Mouse (Mus musculus): ENCODE measurements around the gene Filip1l. TPM values are rescaled to one million over a fixed set of nuclear protein-coding genes. Genes with fewer than 3 reads are reported as not detected.

Filip1l gene
- polyA plus RNA-seq, 1 experiment, result 138 TPM

DNA sequence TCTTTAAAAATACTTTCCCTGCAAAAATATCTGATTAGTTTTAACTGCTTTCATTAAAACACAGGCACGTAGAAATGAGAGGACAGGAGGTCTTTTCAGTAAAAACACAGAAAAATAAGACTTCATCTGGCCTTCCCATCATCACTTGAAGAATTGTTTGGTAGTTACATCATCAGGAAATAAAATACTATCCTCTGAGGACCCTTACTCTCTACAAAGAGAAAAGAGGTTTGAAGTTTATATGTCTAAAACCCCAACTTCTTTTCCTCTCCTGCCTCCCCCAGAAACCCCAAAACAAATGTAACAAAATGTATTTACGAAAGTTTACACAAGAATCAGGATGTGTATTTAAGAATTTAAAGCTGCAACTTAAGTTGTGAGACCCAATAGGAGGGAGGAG lies 195.7 kb downstream of the Filip1l start:
- H3K27ac ChIP-seq (ENCODE audit: insufficient read depth, low read length), result peak overlapping the region; percentile 67
- H3K4me3 ChIP-seq (ENCODE audit: insufficient read depth, low read length), result peak overlapping the region; percentile 42
- TF ChIP-seq POLR2A (IDR thresholded peaks at IDR 0.05; ENCODE audit: low read depth, low read length), result no peak
- TF ChIP-seq CTCF (IDR thresholded peaks at IDR 0.05; ENCODE audit: borderline replicate concordance, insufficient read depth, low read length), result no peak
- peaks cover 13% of the 10 kb centered on the region for H3K4me1 ChIP-seq (ENCODE audit: control insufficient read depth, insufficient read depth, low read length)

DNA sequence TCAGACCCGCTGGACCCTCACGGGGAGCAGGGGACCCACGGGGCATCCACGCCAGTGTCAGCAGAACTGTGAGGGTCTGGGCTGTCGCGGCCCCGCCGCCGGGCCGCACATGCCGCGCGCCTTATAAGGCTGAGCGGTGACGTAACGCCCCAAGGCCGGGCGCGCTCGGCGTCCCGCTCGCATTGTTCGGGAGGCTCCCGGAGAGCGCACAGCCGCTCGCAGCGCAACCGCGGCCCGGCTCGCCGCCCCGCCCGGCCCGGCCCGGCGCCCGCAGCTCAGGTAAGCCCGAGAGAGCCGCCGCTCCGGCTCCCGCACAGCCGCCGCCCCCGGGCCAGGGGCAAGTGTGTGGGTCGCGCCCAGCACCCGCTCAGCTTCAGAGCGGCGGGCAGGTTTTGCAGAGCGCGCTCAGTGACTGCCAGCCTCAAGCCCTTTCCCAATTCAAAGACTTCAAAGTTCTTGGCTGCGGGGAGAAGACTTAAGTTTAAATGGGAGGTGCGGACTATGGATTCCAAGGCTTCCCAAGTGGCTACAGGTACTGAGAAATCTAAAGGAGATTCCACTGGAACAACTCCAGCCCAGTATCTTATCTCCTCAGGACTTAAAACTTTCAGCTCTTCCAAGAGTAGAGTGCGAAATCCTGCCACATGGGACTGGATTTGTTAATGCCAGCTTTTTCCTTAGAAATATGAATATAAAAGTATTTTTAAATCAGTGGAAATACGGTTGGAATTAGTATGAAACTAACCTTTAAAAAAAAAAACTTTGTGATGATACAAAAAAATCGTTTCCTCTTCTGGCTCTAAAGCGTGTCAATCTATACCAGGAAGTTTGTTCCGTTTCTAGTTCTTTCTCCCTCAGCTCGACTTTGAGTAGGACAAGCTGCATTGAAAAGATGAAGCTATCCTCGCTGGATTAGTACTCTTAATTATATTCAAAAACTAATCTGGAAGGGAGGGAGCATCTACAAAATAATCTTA lies 196.5 kb downstream of the Filip1l start:
- H3K27ac ChIP-seq (ENCODE audit: insufficient read depth, low read length), result peak overlapping the region; percentile 93
- peak overlapping the region; percentile 99 for H3K4me3 ChIP-seq (ENCODE audit: insufficient read depth, low read length)
- peak; percentile 82 for TF ChIP-seq POLR2A (IDR thresholded peaks at IDR 0.05; ENCODE audit: low read depth, low read length)
- TF ChIP-seq CTCF (IDR thresholded peaks at IDR 0.05; ENCODE audit: borderline replicate concordance, insufficient read depth, low read length), result no peak
- peaks cover 19% of the 10 kb centered on the region for H3K4me1 ChIP-seq (ENCODE audit: control insufficient read depth, insufficient read depth, low read length)

DNA sequence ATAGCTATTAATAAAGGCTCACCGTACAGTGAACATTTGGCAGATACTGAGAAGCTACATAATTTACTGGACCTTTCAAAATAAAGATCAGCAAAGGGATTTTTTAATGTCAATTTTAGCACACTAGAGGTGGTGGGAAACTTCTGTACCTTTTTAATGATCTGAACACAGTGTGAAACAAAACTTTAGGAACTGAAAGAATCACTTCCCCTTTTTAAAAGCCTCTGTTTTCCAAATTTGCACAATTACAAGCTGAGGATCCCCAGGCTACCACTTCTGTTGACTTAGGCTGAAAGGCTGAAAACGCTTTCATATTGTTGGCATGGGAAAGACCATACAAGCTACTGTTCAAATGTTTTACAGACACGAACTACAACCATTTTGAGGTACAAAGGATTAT lies 197.2 kb downstream of the Filip1l start:
- Histone ChIP-seq H3K4me3 (ENCODE audit: insufficient read depth, low read length) (peak overlapping the region; percentile 95), H3K27ac (ENCODE audit: insufficient read depth, low read length) (peak overlapping the region; percentile 84; the same call in 1 of the 2 replicates), H3K4me1 (ENCODE audit: control insufficient read depth, insufficient read depth, low read length) (peaks cover 24% of the 10 kb centered on the region)
- TF ChIP-seq POLR2A (IDR thresholded peaks at IDR 0.05; ENCODE audit: low read depth, low read length) (0 out of 2 replicates have a peak, but pooled peaks have one; percentile 28), CTCF (IDR thresholded peaks at IDR 0.05; ENCODE audit: borderline replicate concordance, insufficient read depth, low read length) (no peak)

DNA sequence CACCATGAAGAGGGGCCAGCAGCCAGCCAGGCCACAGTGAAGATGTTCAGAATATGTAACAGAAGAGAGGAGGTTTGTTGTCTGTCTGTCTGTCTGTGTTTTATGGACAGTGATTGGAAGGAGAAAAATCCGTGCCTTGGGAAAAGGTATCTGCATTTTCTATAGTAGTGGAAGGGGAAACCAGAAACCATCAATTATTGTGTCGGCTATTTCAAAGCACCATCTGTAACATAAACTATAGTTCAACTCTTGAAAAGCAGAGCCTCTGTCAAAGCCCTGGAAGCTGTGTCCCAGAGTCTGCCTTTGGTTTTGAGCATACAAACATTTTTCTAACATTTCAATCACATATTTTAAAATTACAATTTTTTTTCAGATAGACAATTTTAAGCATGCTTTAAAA lies 197.9 kb downstream of the Filip1l start:
- TF ChIP-seq CTCF (IDR thresholded peaks at IDR 0.05; ENCODE audit: borderline replicate concordance, insufficient read depth, low read length) (no peak), POLR2A (IDR thresholded peaks at IDR 0.05; ENCODE audit: low read depth, low read length) (peak; percentile 42; the same call in 1 of the 2 replicates)
- H3K4me3 ChIP-seq (ENCODE audit: insufficient read depth, low read length), result peak overlapping the region; percentile 99
- H3K4me1 ChIP-seq (ENCODE audit: control insufficient read depth, insufficient read depth, low read length), result peaks cover 24% of the 10 kb centered on the region
- peak overlapping the region; percentile 94 for H3K27ac ChIP-seq (ENCODE audit: insufficient read depth, low read length)

DNA sequence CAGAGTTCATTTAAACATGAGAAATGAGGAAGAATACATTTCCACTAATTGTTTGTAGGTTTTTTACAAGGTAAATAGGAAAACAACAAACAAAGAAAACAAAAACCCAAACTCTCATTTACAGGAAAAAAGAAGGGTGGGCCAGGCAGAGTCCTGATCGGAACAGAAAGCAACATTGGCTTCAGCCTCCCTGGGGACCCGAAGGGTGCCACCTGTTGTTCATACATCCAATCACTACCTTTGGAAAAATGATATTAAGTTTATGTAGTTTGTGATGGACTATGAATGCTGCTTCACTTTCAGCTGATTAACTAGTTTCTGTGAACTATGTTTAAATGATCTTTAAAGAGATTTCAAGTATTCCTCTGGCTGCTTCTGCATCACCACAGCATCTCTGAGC lies 198.7 kb downstream of the Filip1l start:
- Histone ChIP-seq H3K27ac (ENCODE audit: insufficient read depth, low read length) (peak overlapping the region; percentile 94; the same call in 1 of the 2 replicates), H3K4me1 (ENCODE audit: control insufficient read depth, insufficient read depth, low read length) (peaks cover 29% of the 10 kb centered on the region), H3K4me3 (ENCODE audit: insufficient read depth, low read length) (peak overlapping the region; percentile 25)
- TF ChIP-seq POLR2A (IDR thresholded peaks at IDR 0.05; ENCODE audit: low read depth, low read length) (peak; percentile 25; the same call in 1 of the 2 replicates), CTCF (IDR thresholded peaks at IDR 0.05; ENCODE audit: borderline replicate concordance, insufficient read depth, low read length) (no peak)

DNA sequence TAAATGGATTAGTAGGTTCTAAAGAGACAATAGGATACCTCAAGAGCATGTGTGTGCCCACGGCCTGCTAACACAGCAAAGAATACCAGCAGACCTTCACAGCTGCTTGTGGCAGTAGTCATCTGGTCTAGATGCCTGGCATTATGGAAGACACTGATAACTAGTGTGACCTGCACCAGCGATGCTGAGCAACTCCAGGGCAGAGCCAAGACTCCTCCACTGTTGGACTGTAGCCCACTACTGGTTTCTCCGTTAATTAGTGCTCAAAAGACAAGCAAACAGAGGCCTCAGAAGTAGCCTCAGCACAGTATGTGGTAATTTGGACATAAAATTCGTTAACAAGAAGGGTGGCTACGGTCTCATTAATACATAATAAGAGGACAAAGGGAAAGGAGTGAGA lies 199.8 kb downstream of the Filip1l start:
- TF ChIP-seq POLR2A (IDR thresholded peaks at IDR 0.05; ENCODE audit: low read depth, low read length), result peak; percentile 15; the same call in 1 of the 2 replicates
- no peak for TF ChIP-seq CTCF (IDR thresholded peaks at IDR 0.05; ENCODE audit: borderline replicate concordance, insufficient read depth, low read length)
- H3K27ac ChIP-seq (ENCODE audit: insufficient read depth, low read length), result peak overlapping the region; percentile 67
- H3K4me3 ChIP-seq (ENCODE audit: insufficient read depth, low read length), result no peak overlapping the region; the same call in 1 of the 2 replicates
- H3K4me1 ChIP-seq (ENCODE audit: control insufficient read depth, insufficient read depth, low read length), result peaks cover 35% of the 10 kb centered on the region

DNA sequence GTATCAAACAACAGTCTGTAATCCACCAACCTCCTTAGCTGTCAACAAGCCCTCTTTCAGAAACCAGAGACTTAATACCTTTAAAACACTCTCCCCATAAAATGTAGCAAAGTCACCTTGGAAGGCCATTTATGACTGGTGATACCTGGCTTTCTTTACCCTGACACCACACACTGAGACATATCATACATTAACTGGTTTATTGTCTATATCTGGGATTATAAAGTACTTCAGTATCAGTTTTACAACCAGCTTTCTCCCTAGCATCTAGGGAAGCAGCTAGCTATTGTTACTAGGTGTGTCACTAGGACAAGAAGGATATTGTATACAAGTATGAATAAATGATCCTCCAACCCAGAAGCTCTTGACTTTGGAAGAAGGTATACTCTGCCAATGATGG lies 200.3 kb downstream of the Filip1l start:
- no peak for TF ChIP-seq CTCF (IDR thresholded peaks at IDR 0.05; ENCODE audit: borderline replicate concordance, insufficient read depth, low read length)
- H3K4me3 ChIP-seq (ENCODE audit: insufficient read depth, low read length), result no peak overlapping the region
- peaks cover 33% of the 10 kb centered on the region for H3K4me1 ChIP-seq (ENCODE audit: control insufficient read depth, insufficient read depth, low read length)
- H3K27ac ChIP-seq (ENCODE audit: insufficient read depth, low read length), result peak overlapping the region; percentile 67

DNA sequence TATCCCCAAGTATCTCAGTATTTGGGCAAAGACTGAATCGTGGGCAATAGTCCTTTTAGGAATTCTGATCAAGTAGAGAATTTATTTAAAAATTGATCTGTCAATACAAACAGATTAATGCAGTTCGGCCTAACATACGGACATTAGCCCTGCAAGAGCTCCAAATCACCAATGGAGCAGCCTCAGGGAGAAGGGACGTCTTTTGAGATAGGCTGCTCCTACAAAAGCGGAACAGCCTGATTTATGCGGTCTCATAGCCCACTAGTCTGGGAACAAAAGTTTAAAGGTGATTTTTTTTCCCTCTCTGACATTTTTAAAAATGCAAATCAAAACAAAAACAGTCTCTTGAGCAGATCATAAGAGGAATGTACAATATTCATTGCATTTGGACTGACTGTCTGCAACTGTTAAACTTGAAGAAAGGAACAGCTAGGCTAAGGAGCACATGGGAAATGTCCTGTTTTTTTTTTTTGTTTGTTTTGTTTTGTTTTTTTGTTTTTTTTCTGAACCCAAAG lies 202.1 kb downstream of the Filip1l start:
- TF ChIP-seq POLR2A (IDR thresholded peaks at IDR 0.05; ENCODE audit: low read depth, low read length), result no peak
- no peak for TF ChIP-seq CTCF (IDR thresholded peaks at IDR 0.05; ENCODE audit: borderline replicate concordance, insufficient read depth, low read length)
- Histone ChIP-seq H3K4me3 (ENCODE audit: insufficient read depth, low read length) (no peak overlapping the region), H3K27ac (ENCODE audit: insufficient read depth, low read length) (peak overlapping the region; percentile 67), H3K4me1 (ENCODE audit: control insufficient read depth, insufficient read depth, low read length) (peaks cover 37% of the 10 kb centered on the region)

DNA sequence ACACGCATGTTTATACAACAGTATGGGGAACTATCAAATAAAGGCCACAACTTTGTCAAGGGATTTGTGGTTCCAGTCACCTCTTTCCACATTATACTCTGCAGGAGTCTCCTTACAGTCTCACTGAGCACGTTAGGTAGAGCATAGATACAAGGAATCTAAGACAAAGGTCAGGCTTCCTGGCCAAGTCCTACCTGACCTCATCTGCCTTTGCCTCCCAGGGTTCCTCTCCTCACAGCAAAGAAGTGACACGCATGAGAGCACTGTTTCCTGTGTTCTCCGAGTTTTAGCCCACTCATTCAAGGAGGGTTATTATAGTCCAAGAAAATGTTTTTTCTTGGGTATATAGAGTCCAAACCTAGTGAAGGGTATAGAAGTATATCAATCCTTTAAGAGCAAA lies 202.8 kb downstream of the Filip1l start:
- H3K4me1 ChIP-seq (ENCODE audit: control insufficient read depth, insufficient read depth, low read length), result peaks cover 37% of the 10 kb centered on the region
- peak overlapping the region; percentile 86; the same call in 1 of the 2 replicates for H3K27ac ChIP-seq (ENCODE audit: insufficient read depth, low read length)
- TF ChIP-seq POLR2A (IDR thresholded peaks at IDR 0.05; ENCODE audit: low read depth, low read length), result no peak
- no peak for TF ChIP-seq CTCF (IDR thresholded peaks at IDR 0.05; ENCODE audit: borderline replicate concordance, insufficient read depth, low read length)
- H3K4me3 ChIP-seq (ENCODE audit: insufficient read depth, low read length), result no peak overlapping the region

DNA sequence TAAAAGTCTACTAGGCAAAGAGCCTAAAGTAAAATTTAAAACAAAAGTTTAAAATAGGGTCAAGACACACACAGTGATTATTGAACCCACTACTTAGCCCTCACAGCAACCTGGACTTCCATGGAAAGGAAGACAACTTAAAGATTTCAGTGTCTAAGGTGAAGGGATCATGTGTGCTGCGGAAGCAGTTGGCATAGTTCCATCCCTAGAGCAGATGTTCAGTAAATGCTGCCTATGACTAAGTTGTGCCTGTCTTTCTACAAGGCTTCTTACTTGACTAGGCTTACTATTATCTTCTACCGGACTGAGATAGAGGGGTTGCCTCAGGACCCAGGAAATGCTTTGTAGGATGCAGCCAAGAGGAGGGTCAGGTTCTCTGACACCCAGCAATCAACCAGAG lies 203.4 kb downstream of the Filip1l start:
- Histone ChIP-seq H3K4me3 (ENCODE audit: insufficient read depth, low read length) (no peak overlapping the region), H3K27ac (ENCODE audit: insufficient read depth, low read length) (peak overlapping the region; percentile 86), H3K4me1 (ENCODE audit: control insufficient read depth, insufficient read depth, low read length) (peaks cover 37% of the 10 kb centered on the region)
- TF ChIP-seq CTCF (IDR thresholded peaks at IDR 0.05; ENCODE audit: borderline replicate concordance, insufficient read depth, low read length) (no peak), POLR2A (IDR thresholded peaks at IDR 0.05; ENCODE audit: low read depth, low read length) (no peak)
